Mouse (Mus musculus): ENCODE results near the gene Ppfibp2.

Ppfibp2 gene

GRCm38 (mm10) chr7:107664063-107665056 lies 69.4 kb downstream of the Ppfibp2 start:
- DNase-seq (ENCODE audit: low spot score) = no peak

GRCm38 (mm10) chr7:107665221-107665585 lies 70.2 kb downstream of the Ppfibp2 start:
- DNase-seq (ENCODE audit: low spot score) = no peak

GRCm38 (mm10) chr7:107665586-107666261 lies 70.7 kb downstream of the Ppfibp2 start:
- peak; percentile 43 for DNase-seq (ENCODE audit: low spot score)

GRCm38 (mm10) chr7:107666262-107666902 lies 71.4 kb downstream of the Ppfibp2 start:
- DNase-seq (ENCODE audit: low spot score) = no peak

GRCm38 (mm10) chr7:107668514-107668913 lies 73.5 kb downstream of the Ppfibp2 start:
- DNase-seq (ENCODE audit: low spot score) = no peak

- no peak for DNase-seq (ENCODE audit: low spot score)
Measured at GRCm38 (mm10) chr7:107675224-107675623, 80.2 kb downstream of the Ppfibp2 start.

- no peak for DNase-seq (ENCODE audit: low spot score)
Measured at GRCm38 (mm10) chr7:107680151-107680852, 85.3 kb downstream of the Ppfibp2 start.

GRCm38 (mm10) chr7:107681306-107681705 lies 86.3 kb downstream of the Ppfibp2 start:
- DNase-seq (ENCODE audit: low spot score) = no peak

GRCm38 (mm10) chr7:107683162-107683561 lies 88.2 kb downstream of the Ppfibp2 start:
- DNase-seq (ENCODE audit: low spot score) = peak; percentile 23

GRCm38 (mm10) chr7:107683622-107684021 lies 88.6 kb downstream of the Ppfibp2 start:
- DNase-seq (ENCODE audit: low spot score) = no peak

GRCm38 (mm10) chr7:107685238-107685954 lies 90.4 kb downstream of the Ppfibp2 start:
- no peak for DNase-seq (ENCODE audit: low spot score)

- no peak for DNase-seq (ENCODE audit: low spot score)
Measured at GRCm38 (mm10) chr7:107685955-107686285, 90.9 kb downstream of the Ppfibp2 start.

- no peak for DNase-seq (ENCODE audit: low spot score)
Measured at GRCm38 (mm10) chr7:107687412-107687811, 92.4 kb downstream of the Ppfibp2 start.

- DNase-seq (ENCODE audit: low spot score) = no peak
Measured at GRCm38 (mm10) chr7:107688040-107688439, 93.0 kb downstream of the Ppfibp2 start.

GRCm38 (mm10) chr7:107690426-107691221 lies 95.6 kb downstream of the Ppfibp2 start:
- peak; percentile 54 for DNase-seq (ENCODE audit: low spot score)

GRCm38 (mm10) chr7:107691493-107691892 lies 96.5 kb downstream of the Ppfibp2 start:
- DNase-seq (ENCODE audit: low spot score) = no peak

GRCm38 (mm10) chr7:107694254-107694947 lies 99.4 kb downstream of the Ppfibp2 start:
- no peak for DNase-seq (ENCODE audit: low spot score)

- DNase-seq (ENCODE audit: low spot score) = no peak
Measured at GRCm38 (mm10) chr7:107697066-107697465, 102.1 kb downstream of the Ppfibp2 start.

GRCm38 (mm10) chr7:107699926-107700325 lies 104.9 kb downstream of the Ppfibp2 start:
- no peak for DNase-seq (ENCODE audit: low spot score)

GRCm38 (mm10) chr7:107700646-107701045 lies 105.6 kb downstream of the Ppfibp2 start:
- no peak for DNase-seq (ENCODE audit: low spot score)

Measured in ovary, postnatal 36 days (tissue).